Mouse (Mus musculus) spleen, adult 2 months (tissue): Measurements from ENCODE around the gene Mphosph8. TPM values are rescaled to one million over a fixed set of nuclear protein-coding genes. Genes with fewer than 3 reads are reported as not detected.

Experiments
- DNase-seq, 2 experiments: peaks; one replicate each; pipeline versions ENCODE4 v3.0.0 to v3.0.0-alpha.2; 2012 to 2021; ENCODE audit warnings: low spot score in 2 of 2, low read depth in 1 of 2
- H3K27ac ChIP-seq: fragments of 200-500 bp; 2 replicates; pipeline ENCODE4 v1.5.1; 2012; ENCODE audit warnings: low read length, inconsistent platforms; ENCODE audit not compliant: insufficient read depth
- H3K27me3 ChIP-seq: fragments of 200-500 bp; 2 replicates; pipeline ENCODE4 v1.6.1; 2012; ENCODE audit warnings: mild to moderate bottlenecking, moderate library complexity, low read length, inconsistent platforms; ENCODE audit not compliant: control insufficient read depth, insufficient read depth
- H3K36me3 ChIP-seq: fragments of 200-500 bp; 2 replicates; pipeline ENCODE4 v1.6.1; 2012; ENCODE audit warnings: mild to moderate bottlenecking, low read length, inconsistent platforms; ENCODE audit not compliant: control insufficient read depth, insufficient read depth
- H3K4me1 ChIP-seq: fragments of 200-500 bp; 2 replicates; pipeline ENCODE4 v1.6.1; 2011; ENCODE audit warnings: inconsistent platforms; ENCODE audit not compliant: control insufficient read depth, insufficient read depth, insufficient read length
- H3K4me3 ChIP-seq: fragments of 200-500 bp; 2 replicates; pipeline ENCODE4 v1.5.1; 2011; ENCODE audit warnings: mild to moderate bottlenecking, inconsistent platforms; ENCODE audit not compliant: insufficient read depth, insufficient read length; ENCODE audit errors: extremely low read depth
- CTCF ChIP-seq: fragments of 200-500 bp; IDR thresholded peaks from 2 replicates; pipeline ENCODE4 v1.5.1; 2011; ENCODE audit warnings: mild to moderate bottlenecking, inconsistent platforms; ENCODE audit not compliant: insufficient read depth, insufficient read length, insufficient replicate concordance; ENCODE audit errors: extremely low read depth
- POLR2A ChIP-seq: fragments of 200-500 bp; IDR thresholded peaks from 2 replicates; pipeline ENCODE4 v1.6.1; 2011; ENCODE audit warnings: low read depth, low read length, inconsistent platforms
- whole genome bisulfite sequencing: fragments of 180-500 bp; shearing (Covaris S2); methylation state at CpG from one replicate; pipeline ENCODE4 v1.1.7; 2018; 5-methylcytosine and 5-hydroxymethylcytosine counted together
- polyA plus RNA-seq: library from polyadenylated mRNA; depleted of rRNA; stranded (reverse); fragments of >200 nt; gene quantifications from 2 replicates; pipeline ENCODE4 v1.2.3, GENCODE M21; 2012; rRNA removed

Gene Mphosph8
- polyA plus RNA-seq = 2.4 and 3.0 TPM in 2 replicates

DNA sequence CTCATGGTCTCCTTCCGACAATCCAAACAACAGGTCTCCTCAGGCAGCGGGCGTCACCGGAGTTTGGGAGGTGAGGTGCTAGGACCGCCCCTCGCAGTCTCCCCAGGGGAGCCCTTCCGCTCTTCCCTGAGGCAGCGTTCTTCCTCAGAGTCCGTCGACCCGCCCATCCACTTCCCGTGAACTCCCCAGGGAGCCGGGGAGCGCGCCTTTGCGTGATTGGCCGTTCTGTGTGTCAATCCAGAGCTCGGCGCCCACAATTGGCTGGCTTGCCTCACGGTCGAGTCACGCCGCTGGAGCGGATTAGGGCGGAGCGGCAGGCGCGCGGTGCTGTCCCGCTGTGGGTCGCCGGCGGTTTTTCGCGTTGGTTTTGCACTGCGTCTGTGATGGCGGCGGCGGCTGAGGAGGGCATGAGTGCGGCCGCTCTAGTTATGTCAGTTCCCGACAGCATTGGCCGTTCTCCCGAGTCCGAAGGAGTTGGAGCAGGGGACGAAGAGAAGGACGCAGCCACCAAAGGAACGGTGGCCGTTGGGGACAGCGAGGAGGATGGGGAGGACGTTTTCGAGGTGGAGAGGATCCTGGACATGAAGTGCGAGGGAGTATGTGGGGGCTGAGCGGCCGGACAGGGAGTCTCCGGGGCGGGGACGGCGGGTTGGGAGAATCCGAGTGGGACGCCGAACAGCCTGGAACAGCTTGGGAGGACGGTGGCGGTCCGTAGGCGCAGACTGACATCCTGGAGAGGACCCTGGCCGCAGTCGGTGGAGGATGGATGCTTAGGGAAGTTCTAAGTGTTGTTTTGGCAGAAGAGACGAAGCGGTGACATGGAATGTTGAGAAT lies at the start of gene Mphosph8:
Mphosph8 (plus strand) TSS at position 280 of the 834 bp plus-strand sequence.
- DNase-seq = peak; percentile 97 to 99
- Histone ChIP-seq H3K4me1 (peaks cover 4% of the 10 kb centered on the region; the same call in 1 of the 2 replicates), H3K36me3 (peaks cover 6% of the 10 kb centered on the region; the same call in 1 of the 2 replicates), H3K4me3 (peak within 1 kb of the TSS; percentile 95), H3K27ac (peak within 1 kb of the TSS; percentile 80), H3K27me3 (no peaks in the 10 kb centered on the region)
- peak; percentile 69; the same call in 1 of the 2 replicates for TF ChIP-seq POLR2A
- TF ChIP-seq CTCF = no peak
- under 1% methylated on average over 70 of the region's 70 CpGs for WGBS

DNA sequence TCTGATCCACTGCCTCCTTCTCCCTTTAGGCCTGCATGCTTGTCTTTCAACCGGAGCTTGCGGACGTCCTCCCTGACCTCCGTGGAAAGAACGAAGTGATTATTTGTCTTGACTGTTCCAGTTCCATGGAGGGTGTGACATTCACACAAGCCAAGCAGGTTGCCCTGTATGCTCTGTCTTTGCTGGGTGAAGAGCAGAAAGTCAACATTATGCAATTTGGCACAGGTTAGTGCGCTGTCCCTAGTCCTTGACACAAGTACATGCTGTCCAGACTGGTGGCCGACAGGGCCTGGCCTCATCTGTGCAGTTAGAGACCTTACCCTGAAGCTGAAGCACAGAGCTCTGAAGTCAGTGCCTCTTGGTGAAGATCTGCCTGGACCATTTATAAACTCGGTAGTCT lies 47.6 kb upstream of the Mphosph8 start:
- H3K36me3 ChIP-seq = peaks cover 47% of the 10 kb centered on the region
- H3K27ac ChIP-seq = no peak overlapping the region
- H3K4me3 ChIP-seq = no peak overlapping the region
- TF ChIP-seq CTCF = no peak
- no peak for TF ChIP-seq POLR2A
- no peak for DNase-seq
- 94% methylated on average over 8 of the region's 8 CpGs for WGBS
- no peaks in the 10 kb centered on the region for H3K27me3 ChIP-seq
- no peaks in the 10 kb centered on the region for H3K4me1 ChIP-seq

DNA sequence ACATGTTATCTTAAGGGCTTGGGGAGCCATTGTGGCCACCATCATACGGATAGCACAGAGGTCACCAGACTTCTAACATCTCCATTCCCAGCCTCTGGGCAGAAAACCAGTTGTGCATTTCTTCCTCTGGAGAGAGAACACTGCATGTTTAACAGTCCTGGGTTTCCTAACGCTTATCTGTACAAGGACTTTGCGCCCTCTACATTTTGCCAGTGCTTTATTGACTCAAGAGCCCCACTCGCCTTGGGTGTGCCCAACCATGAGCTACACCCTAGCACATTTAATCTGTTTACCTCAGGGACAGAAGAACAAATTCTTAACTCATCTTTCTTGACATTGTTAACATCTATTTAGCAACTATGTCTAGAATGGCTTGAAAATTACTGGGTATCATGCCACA lies 41.8 kb upstream of the Mphosph8 start:
- WGBS = 96% methylated on average over 4 of the region's 4 CpGs
- Histone ChIP-seq H3K4me1 (no peaks in the 10 kb centered on the region), H3K27ac (no peak overlapping the region), H3K4me3 (no peak overlapping the region), H3K36me3 (peaks cover 39% of the 10 kb centered on the region), H3K27me3 (no peaks in the 10 kb centered on the region)
- TF ChIP-seq POLR2A = no peak
- no peak for TF ChIP-seq CTCF
- no peak for DNase-seq

DNA sequence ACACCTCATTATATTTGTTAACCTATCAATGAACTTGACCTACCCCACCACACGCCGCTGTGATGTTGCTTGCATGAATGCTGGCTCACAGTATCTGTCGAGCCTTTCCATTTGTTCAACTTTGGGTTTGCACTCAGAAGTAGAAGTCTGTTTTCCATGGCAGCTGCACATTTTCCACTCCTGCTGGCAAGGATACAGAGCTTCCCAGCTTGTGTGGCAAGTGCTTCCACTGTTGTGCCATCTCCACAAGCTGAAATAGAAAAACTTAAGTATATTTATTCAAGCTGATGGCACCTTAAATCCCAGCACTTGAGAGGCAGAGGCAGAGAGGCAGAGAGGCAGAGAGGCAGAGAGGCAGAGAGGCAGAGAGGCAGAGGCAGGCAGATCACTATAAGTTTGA lies 39.7 kb upstream of the Mphosph8 start:
- no peak overlapping the region for H3K27ac ChIP-seq
- peaks cover 37% of the 10 kb centered on the region for H3K36me3 ChIP-seq
- TF ChIP-seq POLR2A = no peak
- TF ChIP-seq CTCF = no peak
- H3K27me3 ChIP-seq = no peaks in the 10 kb centered on the region
- no peaks in the 10 kb centered on the region for H3K4me1 ChIP-seq
- 97% methylated on average over 3 of the region's 3 CpGs for WGBS
- DNase-seq = no peak
- H3K4me3 ChIP-seq = no peak overlapping the region

DNA sequence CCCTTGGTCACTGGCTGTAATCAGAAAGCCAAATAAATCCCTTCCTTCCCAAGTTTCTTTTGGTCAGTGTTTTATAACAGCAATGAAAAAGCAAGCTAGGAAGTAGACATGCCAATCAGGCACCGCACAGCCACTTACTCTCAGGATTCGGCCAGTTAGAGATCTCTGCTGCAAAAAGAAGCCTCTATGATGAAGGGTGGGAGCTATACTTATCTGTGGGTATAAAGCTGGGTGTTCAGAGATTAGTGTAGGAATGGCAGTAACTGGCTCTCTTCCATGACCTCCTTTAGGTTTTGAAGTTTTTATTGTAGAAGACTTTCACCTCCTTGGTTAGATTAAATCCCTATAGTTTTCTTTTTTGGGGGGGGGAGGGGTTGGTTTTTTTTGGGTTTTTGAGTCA lies 36.9 kb upstream of the Mphosph8 start:
- 86% methylated on average over 2 of the region's 2 CpGs for WGBS
- H3K36me3 ChIP-seq = peaks cover 41% of the 10 kb centered on the region
- no peaks in the 10 kb centered on the region for H3K27me3 ChIP-seq
- no peak overlapping the region for H3K27ac ChIP-seq
- TF ChIP-seq POLR2A = no peak
- no peak for TF ChIP-seq CTCF
- H3K4me3 ChIP-seq = no peak overlapping the region
- DNase-seq = no peak
- no peaks in the 10 kb centered on the region for H3K4me1 ChIP-seq

DNA sequence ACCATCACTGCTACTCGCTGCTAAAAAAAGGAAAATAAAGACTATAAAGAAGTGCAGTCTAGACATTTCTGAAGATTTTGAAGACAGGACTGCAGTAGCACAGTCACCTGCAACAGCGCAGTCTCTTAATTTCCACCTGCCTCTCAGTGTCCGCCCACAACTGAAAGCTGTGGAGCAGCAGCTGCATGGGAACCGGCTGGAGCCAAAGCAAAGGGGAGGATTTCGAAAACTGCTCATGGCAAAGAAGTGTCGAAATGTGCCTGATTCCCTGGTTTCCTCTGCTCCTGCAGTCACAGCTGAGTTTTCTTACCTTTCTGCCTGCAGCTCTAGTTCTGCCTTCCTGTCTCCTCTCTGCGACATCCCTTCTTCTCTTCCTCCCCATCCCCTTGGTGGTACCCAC lies 20.8 kb upstream of the Mphosph8 start:
- TF ChIP-seq POLR2A = no peak
- TF ChIP-seq CTCF = no peak
- H3K36me3 ChIP-seq = peaks cover 17% of the 10 kb centered on the region
- 91% methylated on average over 7 of the region's 7 CpGs for WGBS
- no peaks in the 10 kb centered on the region for H3K4me1 ChIP-seq
- H3K27ac ChIP-seq = no peak overlapping the region
- no peak overlapping the region for H3K4me3 ChIP-seq
- DNase-seq = no peak
- H3K27me3 ChIP-seq = no peaks in the 10 kb centered on the region

DNA sequence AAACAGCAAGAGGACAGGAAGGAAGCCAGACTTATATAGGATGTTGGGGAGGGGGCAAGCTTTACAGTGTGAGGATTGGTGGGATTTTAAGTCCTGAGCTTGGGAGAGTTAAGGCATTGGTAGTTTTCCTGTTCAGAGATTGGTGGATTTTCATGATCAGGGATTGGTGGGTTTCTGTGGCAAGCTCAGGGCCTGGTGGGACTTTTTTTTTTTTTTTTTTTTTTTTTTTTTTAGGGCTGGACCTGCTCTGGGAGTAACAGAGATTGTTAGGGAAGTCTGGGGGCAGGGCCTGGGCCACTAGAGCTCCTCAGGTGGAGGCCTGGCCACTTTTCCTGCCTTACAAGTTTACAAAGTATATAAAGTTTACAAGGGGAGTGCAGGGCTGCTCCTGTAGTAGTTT lies 18.6 kb upstream of the Mphosph8 start:
- Histone ChIP-seq H3K36me3 (peaks cover 25% of the 10 kb centered on the region), H3K4me1 (no peaks in the 10 kb centered on the region), H3K27me3 (no peaks in the 10 kb centered on the region), H3K27ac (no peak overlapping the region), H3K4me3 (no peak overlapping the region)
- TF ChIP-seq POLR2A = no peak
- no peak for TF ChIP-seq CTCF
- no peak for DNase-seq
